Mouse (Mus musculus) erythroblast, embryonic 14.5 days (primary cell): ENCODE data around the gene Wdfy4.

Experiments used
- GATA1 ChIP-seq: IDR thresholded peaks from 2 replicates; pipeline ENCODE4 v1.6.1; 2012; ENCODE audit warnings: low read length, inconsistent platforms, mixed read lengths
- TAL1 ChIP-seq: IDR thresholded peaks from 3 replicates; pipeline ENCODE4 v1.6.1; 2012; ENCODE audit warnings: low read length, inconsistent platforms, mixed read lengths

- TF ChIP-seq TAL1 (no peak), GATA1 (no peak)
Observed at GRCm38 (mm10) chr14:33007638-33008037, 177.7 kb downstream of the Wdfy4 start.
